33 mouse cellular contexts compared by ENCODE assay signal in genomic region chr9:69779996-69780395, GRCm38 (mm10). TPM values are rescaled to one million over a fixed set of nuclear protein-coding genes. Genes with fewer than 3 reads are reported as not detected.
"Had no signal": no experiment of that assay in that cellular context is flagged by ENCODE, and none has a peak within 500 bp of the region (broad histone marks: within the 10 kb centered on the region; RNA-seq: fewer than 3 reads in every experiment).

No protein-coding gene starts in this region.

- H3K36me3 ChIP-seq: limb, embryonic 10.5 days; limb, embryonic 12.5 days; limb, embryonic 13.5 days; limb, embryonic 15.5 days; liver, embryonic 12.5 days; liver, embryonic 13.5 days; liver, embryonic 15.5 days; lung, embryonic 15.5 days; midbrain, embryonic 10.5 days; midbrain, embryonic 12.5 days; midbrain, embryonic 13.5 days; midbrain, embryonic 15.5 days; neural tube, embryonic 12.5 days had no signal

- H3K4me3 ChIP-seq: left cerebral cortex, adult 2 months; limb, embryonic 10.5 days; limb, embryonic 12.5 days; limb, embryonic 13.5 days; limb, embryonic 15.5 days; liver, embryonic 12.5 days; liver, embryonic 13.5 days; liver, embryonic 15.5 days; lung, embryonic 15.5 days; megakaryocyte, embryonic 14.5 days; midbrain, embryonic 10.5 days; midbrain, embryonic 12.5 days; midbrain, embryonic 13.5 days; midbrain, embryonic 15.5 days; myocyte; neural tube, embryonic 12.5 days had no signal

- H3K4me1 ChIP-seq: limb, embryonic 10.5 days; limb, embryonic 12.5 days; limb, embryonic 13.5 days; limb, embryonic 15.5 days; liver, embryonic 12.5 days; liver, embryonic 13.5 days; liver, embryonic 15.5 days; lung, embryonic 15.5 days; megakaryocyte, embryonic 14.5 days; midbrain, embryonic 10.5 days; midbrain, embryonic 12.5 days; midbrain, embryonic 13.5 days; midbrain, embryonic 15.5 days; neural tube, embryonic 12.5 days had no signal

- ATAC-seq: liver, embryonic 12.5 days; liver, postnatal 0 days; midbrain, embryonic 13.5 days; midbrain, embryonic 15.5 days; midbrain, embryonic 16.5 days had no signal

- DNase-seq: left cerebral cortex, postnatal 4 days; liver; liver, embryonic 13.5 days; liver, postnatal 0 days; lung, adult 2 months; lung, embryonic 14.5 days; lung, postnatal 10 days; lung, postnatal 14 days; lung, postnatal 4 days; midbrain, embryonic 14.5 days had no signal

- H3K9me3 ChIP-seq: limb, embryonic 10.5 days; limb, embryonic 12.5 days; limb, embryonic 13.5 days; limb, embryonic 15.5 days; liver, embryonic 12.5 days; liver, embryonic 13.5 days; liver, embryonic 15.5 days; lung, embryonic 15.5 days; megakaryocyte, embryonic 14.5 days; midbrain, embryonic 10.5 days; midbrain, embryonic 12.5 days; midbrain, embryonic 13.5 days; midbrain, embryonic 15.5 days; neural tube, embryonic 12.5 days had no signal

- H3K27me3 ChIP-seq: neural tube, embryonic 12.5 days had no signal

- H3K27ac ChIP-seq: left cerebral cortex, adult 2 months; limb, embryonic 10.5 days; limb, embryonic 12.5 days; limb, embryonic 13.5 days; limb, embryonic 15.5 days; liver, embryonic 12.5 days; liver, embryonic 13.5 days; liver, embryonic 14.5 days; liver, embryonic 15.5 days; lung, embryonic 15.5 days; macrophage; midbrain, embryonic 10.5 days; midbrain, embryonic 12.5 days; midbrain, embryonic 13.5 days; midbrain, embryonic 15.5 days; neural tube, embryonic 12.5 days had no signal

- H3K9ac ChIP-seq: limb, embryonic 12.5 days; limb, embryonic 13.5 days; limb, embryonic 15.5 days; liver, embryonic 12.5 days; liver, embryonic 13.5 days; liver, embryonic 14.5 days; liver, embryonic 15.5 days; liver, postnatal 0 days; lung, embryonic 14.5 days; lung, embryonic 15.5 days; midbrain, embryonic 12.5 days; midbrain, embryonic 13.5 days; midbrain, embryonic 15.5 days; neural tube, embryonic 12.5 days had no signal

- H3K4me2 ChIP-seq: limb, embryonic 12.5 days; limb, embryonic 13.5 days; limb, embryonic 15.5 days; liver, embryonic 11.5 days; liver, embryonic 12.5 days; liver, embryonic 13.5 days; liver, embryonic 15.5 days; lung, embryonic 14.5 days; lung, embryonic 15.5 days; midbrain, embryonic 11.5 days; midbrain, embryonic 12.5 days; midbrain, embryonic 13.5 days; midbrain, embryonic 15.5 days; neural tube, embryonic 12.5 days had no signal

RNA-seq across cellular contexts. Expression of gene Foxb1, which starts 19.3 kb away (rescaled TPM):
- polyA plus RNA-seq: limb, embryonic 12.5 days; limb, embryonic 15.5 days; liver, adult 2 months; liver, embryonic 11.5 days; liver, embryonic 12.5 days; liver, embryonic 13.5 days; liver, embryonic 14.5 days; liver, embryonic 15.5 days; liver, embryonic 16.5 days; liver, postnatal 0 days; lung, adult 2 months; lung, embryonic 14.5 days; lung, embryonic 15.5 days; lung, embryonic 16.5 days; macrophage; myocyte had no signal
